Mouse (Mus musculus): ENCODE data around the gene Zfp956.

- TF ChIP-seq CTCF (IDR thresholded peaks at IDR 0.05; ENCODE audit: low read depth) (no peak), EP300 (IDR thresholded peaks at IDR 0.05; ENCODE audit: low read depth) (no peak)
Measured at GRCm38 (mm10) chr6:47918768-47919274, 34.4 kb upstream of the Zfp956 start.
